Mouse (Mus musculus) lung, postnatal 0 days (tissue): ENCODE measurements around the gene Pms1.

Experiments used
- CTCF ChIP-seq: IDR thresholded peaks from 2 replicates; pipeline ENCODE4 v1.5.1; 2016; ENCODE audit warnings: antibody characterized with exemption, mild to moderate bottlenecking
- EP300 ChIP-seq: IDR thresholded peaks from 2 replicates; pipeline ENCODE4 v1.6.1; 2016; ENCODE audit warnings: antibody characterized with exemption, mild to moderate bottlenecking, control low read depth

DNA sequence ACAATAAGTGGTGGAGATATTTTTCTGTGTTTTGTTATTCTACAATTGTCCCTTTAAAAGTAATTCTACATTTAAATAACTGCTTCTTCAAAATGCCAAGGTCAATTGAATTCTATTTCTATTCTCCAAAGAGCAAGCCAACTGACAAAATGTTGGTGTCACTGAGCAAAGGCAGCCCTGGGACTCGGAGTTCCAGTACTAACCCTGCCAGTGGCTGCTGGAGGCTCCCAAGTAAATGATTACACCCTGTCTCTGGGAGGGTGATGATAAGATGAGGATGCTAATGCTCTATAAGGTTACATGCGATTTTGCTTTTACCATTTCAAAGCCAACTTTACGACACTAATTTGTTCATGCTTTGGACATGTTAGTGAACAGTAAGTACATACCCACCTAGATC is 26.9 kb downstream of the Pms1 start:
- no peak for TF ChIP-seq CTCF
- no peak for TF ChIP-seq EP300
